Mouse (Mus musculus) lung, adult 2 months (tissue): Measurements from ENCODE around the gene Ccnjl.

ENCODE experiments used
- CTCF ChIP-seq: fragments of 200-500 bp; IDR thresholded peaks from 2 replicates; pipeline ENCODE4 v1.5.1; 2011; ENCODE audit warnings: mild to moderate bottlenecking, low read length, control low read depth; ENCODE audit not compliant: insufficient read depth
- POLR2A ChIP-seq: fragments of 200-500 bp; IDR thresholded peaks from 2 replicates; pipeline ENCODE4 v1.6.1; 2011; ENCODE audit warnings: low read depth, mild to moderate bottlenecking, control low read depth, low read length, borderline replicate concordance; ENCODE audit errors: extremely low read depth

DNA sequence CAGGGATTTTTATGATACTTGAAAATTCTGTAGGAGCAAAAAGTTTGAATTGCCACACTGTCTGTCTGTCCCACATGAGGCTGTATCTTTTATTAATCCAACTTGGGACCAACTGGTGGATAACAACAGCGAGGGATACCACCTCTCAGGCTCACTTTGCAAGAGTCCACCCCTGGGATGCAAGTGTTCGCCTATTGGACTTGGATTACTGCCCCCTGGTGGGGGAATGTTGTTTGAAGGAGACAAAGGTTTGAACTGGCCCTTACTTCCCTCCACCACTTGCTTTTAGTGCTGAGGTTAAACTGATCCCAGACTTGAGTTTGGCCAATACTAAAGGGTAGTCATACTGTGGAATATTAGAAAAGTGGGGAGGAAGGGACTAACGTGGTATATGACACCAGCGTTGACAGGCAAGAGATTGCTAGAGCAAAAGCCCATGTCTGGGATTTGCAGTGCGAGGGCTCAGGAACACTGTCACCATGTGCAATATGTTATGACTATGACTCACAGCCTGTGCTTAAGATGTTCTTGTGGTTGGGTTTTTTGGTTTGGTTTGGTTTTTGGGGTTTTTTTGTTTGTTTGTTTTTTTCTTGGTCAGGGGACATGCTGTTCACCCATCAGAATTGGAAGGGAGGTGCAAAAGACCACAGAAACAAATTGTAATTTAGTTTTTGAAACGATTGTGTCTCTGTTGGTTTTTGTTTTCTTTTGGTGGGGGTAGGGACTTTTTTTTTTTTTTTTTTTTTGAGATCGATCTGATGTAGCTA lies 57.9 kb downstream of the Ccnjl start, which contains the start of gene 4933415A04Rik:
- peak; percentile 58 for TF ChIP-seq CTCF
- TF ChIP-seq POLR2A = no peak
